Mouse (Mus musculus): ENCODE data around the gene Carmil1. TPM values are rescaled to one million over a fixed set of nuclear protein-coding genes. Genes with fewer than 3 reads are reported as not detected.
A peak's percentile ranks its signal among the peaks of the same experiment; 100 is the strongest.

The Carmil1 gene
- polyA plus RNA-seq, 1 experiment from 2014 or later, result 5.9 TPM

- Histone ChIP-seq H3K27me3 (ENCODE audit: insufficient read depth, low read length) (no peaks in the 10 kb centered on the region), H3K4me3 (ENCODE audit: low read depth, low read length) (no peak overlapping the region), H3K9ac (replicated peaks) (no peak overlapping the region), H3K4me2 (ENCODE audit: low read depth, low read length) (no peak overlapping the region), H3K9me3 (ENCODE audit: low read length) (no peaks in the 10 kb centered on the region), H3K36me3 (replicated peaks; ENCODE audit: insufficient read depth, low read length) (no peaks in the 10 kb centered on the region), H3K27ac (ENCODE audit: low read depth) (no peak overlapping the region), H3K4me1 (ENCODE audit: insufficient read depth) (no peaks in the 10 kb centered on the region)
- TF ChIP-seq CTCF (IDR thresholded peaks at IDR 0.05; ENCODE audit: low read depth) (peak; percentile 64), EP300 (IDR thresholded peaks at IDR 0.05; ENCODE audit: low read depth) (no peak)
- DNase-seq, result no peak
- no peak for ATAC-seq
- WGBS (ENCODE audit: insufficient replicate concordance), result 9% methylated on average over 4 of the region's 4 CpGs
Measured at GRCm38 (mm10) chr13:24318618-24319017, 38.0 kb upstream of the Carmil1 start.

- Histone ChIP-seq H3K4me1 (ENCODE audit: insufficient read depth) (no peaks in the 10 kb centered on the region), H3K36me3 (replicated peaks; ENCODE audit: insufficient read depth, low read length) (no peaks in the 10 kb centered on the region), H3K9me3 (ENCODE audit: low read length) (no peaks in the 10 kb centered on the region), H3K27ac (ENCODE audit: low read depth) (no peak overlapping the region), H3K4me2 (ENCODE audit: low read depth, low read length) (no peak overlapping the region), H3K9ac (replicated peaks) (no peak overlapping the region), H3K4me3 (ENCODE audit: low read depth, low read length) (no peak overlapping the region), H3K27me3 (ENCODE audit: insufficient read depth, low read length) (no peaks in the 10 kb centered on the region)
- DNase-seq (no peak), ATAC-seq (no peak)
- 44% methylated on average over 3 of the region's 3 CpGs for WGBS (ENCODE audit: insufficient replicate concordance)
- TF ChIP-seq EP300 (IDR thresholded peaks at IDR 0.05; ENCODE audit: low read depth) (no peak), CTCF (IDR thresholded peaks at IDR 0.05; ENCODE audit: low read depth) (peak; percentile 38)
Measured at GRCm38 (mm10) chr13:24316563-24316962, 36.0 kb upstream of the Carmil1 start.

- WGBS (ENCODE audit: insufficient replicate concordance), result 64% methylated on average over 8 of the region's 8 CpGs
- TF ChIP-seq EP300 (IDR thresholded peaks at IDR 0.05; ENCODE audit: low read depth), result peak; percentile 87
- TF ChIP-seq CTCF (IDR thresholded peaks at IDR 0.05; ENCODE audit: low read depth), result no peak
- Histone ChIP-seq H3K27me3 (ENCODE audit: insufficient read depth, low read length) (no peaks in the 10 kb centered on the region), H3K36me3 (replicated peaks; ENCODE audit: insufficient read depth, low read length) (no peaks in the 10 kb centered on the region), H3K9ac (replicated peaks) (no peak overlapping the region), H3K9me3 (ENCODE audit: low read length) (no peaks in the 10 kb centered on the region), H3K27ac (ENCODE audit: low read depth) (no peak overlapping the region), H3K4me3 (ENCODE audit: low read depth, low read length) (no peak overlapping the region), H3K4me1 (ENCODE audit: insufficient read depth) (no peaks in the 10 kb centered on the region), H3K4me2 (ENCODE audit: low read depth, low read length) (no peak overlapping the region)
- ATAC-seq, result peak; percentile 80
- DNase-seq, result no peak
Measured at GRCm38 (mm10) chr13:24311011-24311940, 30.7 kb upstream of the Carmil1 start.

- H3K4me3 ChIP-seq (ENCODE audit: low read depth, low read length), result no peak overlapping the region
- no peaks in the 10 kb centered on the region for H3K9me3 ChIP-seq (ENCODE audit: low read length)
- H3K9ac ChIP-seq (replicated peaks), result no peak overlapping the region
- no peak for DNase-seq
- no peaks in the 10 kb centered on the region for H3K27me3 ChIP-seq (ENCODE audit: insufficient read depth, low read length)
- no peak overlapping the region for H3K4me2 ChIP-seq (ENCODE audit: low read depth, low read length)
- 49% methylated on average over 4 of the region's 4 CpGs for WGBS (ENCODE audit: insufficient replicate concordance)
- TF ChIP-seq CTCF (IDR thresholded peaks at IDR 0.05; ENCODE audit: low read depth) (peak; percentile 54), EP300 (IDR thresholded peaks at IDR 0.05; ENCODE audit: low read depth) (no peak)
- H3K36me3 ChIP-seq (replicated peaks; ENCODE audit: insufficient read depth, low read length), result no peaks in the 10 kb centered on the region
- no peak overlapping the region for H3K27ac ChIP-seq (ENCODE audit: low read depth)
- H3K4me1 ChIP-seq (ENCODE audit: insufficient read depth), result no peaks in the 10 kb centered on the region
- ATAC-seq, result no peak
Measured at GRCm38 (mm10) chr13:24306248-24306647, 25.7 kb upstream of the Carmil1 start.

GRCm38 (mm10) chr13:24305486-24305885, 24.9 kb upstream of the Carmil1 start:
- H3K27ac ChIP-seq (ENCODE audit: low read depth), result no peak overlapping the region
- ATAC-seq, result no peak
- 82% methylated on average over 4 of the region's 4 CpGs for WGBS (ENCODE audit: insufficient replicate concordance)

GRCm38 (mm10) chr13:24297252-24297651, 16.7 kb upstream of the Carmil1 start:
- DNase-seq (peak; percentile 56), ATAC-seq (no peak)
- no peak overlapping the region for H3K4me2 ChIP-seq (ENCODE audit: low read depth, low read length)
- no peaks in the 10 kb centered on the region for H3K4me1 ChIP-seq (ENCODE audit: insufficient read depth)
- H3K9ac ChIP-seq (replicated peaks), result no peak overlapping the region
- H3K4me3 ChIP-seq (ENCODE audit: low read depth, low read length), result no peak overlapping the region
- H3K27me3 ChIP-seq (ENCODE audit: insufficient read depth, low read length), result no peaks in the 10 kb centered on the region
- 12% methylated on average over 4 of the region's 4 CpGs for WGBS (ENCODE audit: insufficient replicate concordance)
- TF ChIP-seq EP300 (IDR thresholded peaks at IDR 0.05; ENCODE audit: low read depth), result no peak
- peak; percentile 94 for TF ChIP-seq CTCF (IDR thresholded peaks at IDR 0.05; ENCODE audit: low read depth)
- no peaks in the 10 kb centered on the region for H3K9me3 ChIP-seq (ENCODE audit: low read length)
- H3K36me3 ChIP-seq (replicated peaks; ENCODE audit: insufficient read depth, low read length), result no peaks in the 10 kb centered on the region
- no peak overlapping the region for H3K27ac ChIP-seq (ENCODE audit: low read depth)

More at GRCm38 (mm10) chr13:24305486-24305885, 24.9 kb upstream of the Carmil1 start:
- TF ChIP-seq EP300 (IDR thresholded peaks at IDR 0.05; ENCODE audit: low read depth) (no peak), CTCF (IDR thresholded peaks at IDR 0.05; ENCODE audit: low read depth) (no peak)
- H3K4me2 ChIP-seq (ENCODE audit: low read depth, low read length), result no peak overlapping the region
- H3K9me3 ChIP-seq (ENCODE audit: low read length), result no peaks in the 10 kb centered on the region
- H3K9ac ChIP-seq (replicated peaks), result no peak overlapping the region
- H3K4me3 ChIP-seq (ENCODE audit: low read depth, low read length), result no peak overlapping the region
- no peaks in the 10 kb centered on the region for H3K27me3 ChIP-seq (ENCODE audit: insufficient read depth, low read length)
- H3K4me1 ChIP-seq (ENCODE audit: insufficient read depth), result no peaks in the 10 kb centered on the region
- no peak for DNase-seq
- H3K36me3 ChIP-seq (replicated peaks; ENCODE audit: insufficient read depth, low read length), result no peaks in the 10 kb centered on the region

Measured in liver, postnatal 0 days (tissue).